Mouse (Mus musculus): Measurements from ENCODE around the gene Hspbap1.

Hspbap1 gene

DNA sequence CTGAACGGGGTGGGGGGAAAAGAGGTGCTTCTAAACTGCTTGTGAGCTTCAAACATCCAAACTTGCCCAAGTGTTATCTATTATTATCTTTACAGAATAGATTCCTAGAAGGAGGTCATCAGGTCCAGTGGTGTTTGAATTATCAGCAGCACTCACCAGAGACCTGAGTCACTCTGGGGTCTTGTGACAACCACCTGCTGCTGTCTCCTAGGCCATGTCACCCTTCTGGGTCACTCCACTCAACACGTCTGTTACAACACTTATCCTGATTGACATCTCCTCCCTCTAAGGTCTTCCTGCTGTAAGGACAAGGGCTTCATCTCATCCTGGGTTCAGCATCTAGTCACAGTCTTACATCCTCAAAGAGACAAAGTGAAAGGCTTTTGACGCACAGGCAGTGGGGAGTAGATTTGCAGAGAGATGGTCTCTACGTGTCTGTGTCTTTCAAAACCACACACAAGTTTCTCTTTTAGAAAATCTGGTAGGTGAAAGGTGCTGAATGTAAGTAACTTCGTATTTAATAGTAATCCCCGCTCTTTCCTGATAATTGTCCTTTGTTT lies 21.9 kb downstream of the Hspbap1 start:
- no peak for DNase-seq (ENCODE audit: extremely low read depth, low read depth)

DNA sequence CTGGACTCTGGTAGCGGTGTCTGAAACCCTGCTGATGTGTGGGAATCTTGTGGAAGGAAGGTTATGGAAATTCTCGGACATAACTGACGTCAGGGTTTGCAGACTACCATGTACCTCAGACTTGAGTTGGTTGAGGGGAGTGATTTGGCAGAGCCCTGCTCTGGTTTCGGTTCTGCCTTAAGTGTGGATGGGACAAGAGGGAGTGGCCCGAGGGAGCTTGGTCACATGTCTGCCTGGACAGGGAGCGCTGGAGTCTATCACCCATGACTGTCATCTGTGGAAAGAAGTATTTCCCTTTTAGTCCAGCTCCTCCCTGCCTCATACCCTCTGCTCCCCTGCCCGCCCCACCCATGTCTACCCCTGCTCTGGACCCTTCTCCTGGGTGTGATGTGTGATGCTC lies 32.0 kb downstream of the Hspbap1 start:
- DNase-seq (ENCODE audit: extremely low read depth, low read depth), result no peak

DNA sequence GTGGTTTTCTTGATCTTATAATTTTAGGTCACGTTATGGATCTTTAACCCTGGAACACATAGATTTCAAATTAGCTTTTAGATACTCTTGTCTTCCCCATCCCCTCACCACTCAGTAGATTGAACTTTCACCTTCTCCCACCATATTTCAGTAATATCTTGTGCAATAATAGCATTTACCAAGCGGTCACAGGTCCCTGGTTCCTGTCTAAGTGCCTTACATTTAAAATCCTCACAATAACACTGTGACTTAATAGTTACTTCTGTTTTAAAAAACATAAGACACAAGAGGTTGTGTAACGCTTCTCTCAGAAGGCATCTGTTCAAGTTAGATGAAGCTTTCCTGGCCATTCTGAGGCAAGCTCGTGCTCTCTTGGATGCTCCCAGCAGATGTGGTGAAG lies 33.5 kb downstream of the Hspbap1 start:
- no peak for DNase-seq (ENCODE audit: extremely low read depth, low read depth)

DNA sequence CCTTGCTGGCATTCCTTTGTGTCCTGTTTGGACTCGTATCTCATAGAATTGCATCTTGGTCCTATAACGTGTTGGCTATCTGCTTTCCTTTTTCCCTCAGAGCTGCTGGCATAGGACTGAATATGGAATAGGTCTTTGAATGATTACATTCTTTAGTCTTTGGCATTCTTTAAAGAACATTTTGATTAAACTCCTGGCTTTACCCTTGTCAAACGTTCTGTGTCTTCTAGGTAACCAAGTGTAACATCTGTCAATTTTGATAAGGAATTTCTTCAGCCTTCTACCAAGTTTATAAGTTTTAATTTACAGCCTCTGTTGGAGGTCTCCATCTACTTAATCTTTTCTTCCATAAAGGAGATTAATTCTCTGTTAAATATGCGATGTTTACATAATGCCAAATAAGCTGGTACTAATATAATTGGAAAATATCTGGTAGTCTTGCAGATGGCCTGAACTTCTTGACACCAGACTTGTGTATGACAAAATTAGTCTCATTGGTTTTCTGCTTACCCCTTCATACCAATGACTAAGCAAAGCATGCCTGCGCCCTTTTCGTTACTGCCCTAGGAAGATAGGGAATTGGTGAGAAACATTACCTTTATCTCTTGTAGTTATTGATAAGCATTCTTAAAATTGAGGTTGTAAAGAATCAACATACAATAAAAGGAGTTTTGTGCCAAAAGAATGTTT lies 36.9 kb downstream of the Hspbap1 start:
- no peak for DNase-seq (ENCODE audit: extremely low read depth, low read depth)

DNA sequence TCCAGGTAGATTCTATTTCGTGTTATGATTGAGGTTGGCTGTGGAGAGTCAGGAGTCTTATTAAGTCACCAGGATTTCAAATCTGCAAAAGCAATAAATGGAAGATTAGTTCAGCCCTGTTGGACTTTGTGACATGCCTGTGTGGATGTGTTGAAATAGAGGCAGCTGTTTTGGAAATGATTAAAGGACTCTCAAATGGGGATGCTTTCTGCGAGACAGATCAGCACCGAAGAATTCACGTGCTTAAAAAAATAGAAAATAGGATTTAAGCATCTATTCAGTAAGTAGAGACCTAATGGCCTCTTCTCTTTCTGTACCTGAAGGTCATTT lies 37.5 kb downstream of the Hspbap1 start:
- DNase-seq (ENCODE audit: extremely low read depth, low read depth), result no peak

DNA sequence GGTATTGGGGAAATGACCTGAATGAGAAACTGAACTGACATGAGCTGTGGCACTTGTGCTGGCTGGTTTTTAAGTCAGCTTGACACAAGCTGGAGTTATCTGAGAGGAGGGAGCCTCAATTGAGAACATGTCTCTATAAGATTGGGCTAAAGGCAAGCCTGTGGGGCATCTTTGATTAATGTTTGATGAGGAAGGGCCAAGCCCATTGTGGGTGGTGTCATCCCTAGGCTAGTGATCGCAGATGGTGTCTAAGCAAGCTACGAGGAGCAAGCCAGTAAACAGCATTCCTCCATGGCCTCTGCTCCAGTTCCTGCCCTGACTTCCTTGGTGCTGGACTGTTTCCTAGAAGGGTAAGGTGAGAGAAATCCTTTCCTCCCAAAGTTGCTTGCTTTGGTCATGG lies 38.7 kb downstream of the Hspbap1 start:
- no peak for DNase-seq (ENCODE audit: extremely low read depth, low read depth)

DNA sequence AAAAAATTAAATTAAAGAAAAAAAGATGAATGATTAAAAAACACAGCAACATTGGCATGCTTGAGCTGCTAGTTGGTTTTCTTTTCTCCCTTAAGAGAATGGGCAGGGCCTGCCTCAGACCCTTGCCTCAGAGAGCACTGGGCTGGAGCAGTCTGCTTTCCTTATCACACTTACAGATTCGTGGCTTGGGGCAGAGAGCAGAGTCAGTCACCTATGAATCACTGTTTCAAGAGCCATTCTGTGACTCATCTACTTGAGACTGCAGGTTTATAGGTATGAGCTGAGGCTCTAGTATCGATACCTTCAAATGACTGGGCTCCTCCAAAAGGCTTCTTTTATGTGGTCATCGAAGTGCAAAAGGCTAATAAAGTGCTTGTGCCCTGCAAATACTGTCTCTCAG lies 42.9 kb downstream of the Hspbap1 start:
- no peak for DNase-seq (ENCODE audit: extremely low read depth, low read depth)

DNA sequence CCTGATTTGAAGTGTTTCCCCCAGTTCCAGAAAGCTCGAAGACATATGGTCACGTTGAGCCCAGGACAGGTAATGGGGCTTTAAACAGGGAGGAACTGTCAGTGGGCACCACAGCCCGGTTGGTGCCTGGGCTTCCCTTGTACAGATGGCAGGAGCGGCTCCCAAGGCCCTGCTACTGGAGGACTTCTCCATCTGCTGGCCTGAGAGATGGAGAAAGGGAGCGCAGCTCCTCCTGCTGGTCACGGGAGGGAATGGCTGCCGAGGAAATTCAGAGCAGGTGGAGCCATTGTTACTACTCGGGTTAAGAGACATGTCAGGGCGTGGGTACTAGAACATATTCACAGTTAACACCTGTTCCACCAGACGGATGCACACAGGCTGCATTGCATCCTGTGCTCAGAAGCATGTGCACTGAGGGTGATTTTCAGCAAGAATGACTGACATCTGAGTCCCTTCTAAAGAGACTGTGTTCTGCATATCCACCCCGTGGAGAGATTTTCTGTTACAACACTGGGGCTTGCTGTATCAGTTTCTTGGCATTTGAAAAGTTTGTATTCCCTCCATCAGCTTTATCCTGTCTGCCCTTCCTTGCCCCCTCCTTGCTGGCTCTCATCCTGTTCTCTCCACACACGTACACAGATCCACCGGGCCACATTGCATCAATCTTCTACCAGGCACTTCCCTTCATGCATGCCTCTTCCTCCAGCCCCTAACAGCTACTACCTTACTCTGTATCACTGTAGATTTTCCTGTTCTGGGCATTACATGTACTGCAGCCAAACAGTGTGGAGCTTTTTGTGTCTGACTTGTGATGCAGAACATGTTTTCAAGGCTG lies 47.3 kb downstream of the Hspbap1 start:
- peak; percentile 21 for DNase-seq (ENCODE audit: extremely low read depth, low read depth)

DNA sequence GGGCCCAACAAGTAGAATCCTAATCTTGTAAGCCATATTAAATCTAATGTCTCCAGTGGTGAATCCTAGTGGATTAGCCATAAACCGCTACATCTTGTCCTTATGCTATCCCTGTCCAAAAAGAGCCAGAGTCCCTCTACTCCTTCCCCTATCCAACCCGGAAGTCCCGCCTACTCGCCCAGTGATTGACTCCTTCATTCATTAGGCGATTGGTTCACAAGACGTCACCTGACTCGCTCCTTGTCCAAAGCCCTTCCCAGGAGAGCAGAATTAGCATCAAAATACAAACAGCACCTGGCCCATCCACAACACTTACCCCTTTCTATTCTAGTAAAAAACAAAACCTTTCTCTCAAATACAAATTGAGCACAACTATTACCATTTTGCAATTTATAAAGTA lies 59.8 kb downstream of the Hspbap1 start:
- DNase-seq (ENCODE audit: extremely low read depth, low read depth), result no peak

DNA sequence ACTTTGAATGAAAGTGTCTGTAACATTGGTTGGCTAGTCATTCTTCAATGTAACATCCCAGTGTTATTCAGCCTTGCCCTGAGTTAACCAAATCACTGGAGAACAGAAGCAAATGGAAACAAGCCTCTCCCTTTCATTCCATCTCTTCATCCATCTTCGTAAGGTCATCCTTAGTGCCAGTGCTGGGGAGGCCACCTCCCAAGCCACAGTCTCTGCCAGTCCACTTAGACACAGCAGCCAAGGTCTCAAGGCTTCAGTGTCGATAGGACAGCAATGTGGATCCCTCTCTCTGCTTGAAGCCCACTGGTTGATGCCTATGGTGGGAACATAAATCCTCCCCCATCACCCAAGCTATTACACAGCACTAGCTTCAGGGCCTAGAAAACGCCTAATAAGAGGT lies 62.8 kb downstream of the Hspbap1 start:
- DNase-seq (ENCODE audit: extremely low read depth, low read depth), result no peak

DNA sequence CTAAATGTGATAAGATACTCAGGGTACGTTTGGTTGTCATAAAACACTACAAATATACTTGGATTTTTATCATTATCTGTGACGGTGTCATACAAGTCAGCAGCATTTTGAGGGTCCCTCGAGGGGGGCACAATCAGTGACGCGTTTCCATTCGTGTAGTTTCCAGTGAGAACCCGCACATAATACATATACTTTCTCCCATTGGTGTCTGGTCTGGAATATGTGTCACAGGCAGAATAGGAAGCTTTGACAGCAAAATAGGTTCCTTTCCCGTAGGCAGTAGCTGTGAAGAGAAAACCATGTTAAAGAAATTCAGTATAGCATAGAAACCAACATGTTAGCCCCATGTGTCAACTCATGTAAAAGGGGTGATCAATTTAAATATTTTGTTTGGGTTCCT lies 64.5 kb downstream of the Hspbap1 start:
- DNase-seq (ENCODE audit: extremely low read depth, low read depth), result no peak

DNA sequence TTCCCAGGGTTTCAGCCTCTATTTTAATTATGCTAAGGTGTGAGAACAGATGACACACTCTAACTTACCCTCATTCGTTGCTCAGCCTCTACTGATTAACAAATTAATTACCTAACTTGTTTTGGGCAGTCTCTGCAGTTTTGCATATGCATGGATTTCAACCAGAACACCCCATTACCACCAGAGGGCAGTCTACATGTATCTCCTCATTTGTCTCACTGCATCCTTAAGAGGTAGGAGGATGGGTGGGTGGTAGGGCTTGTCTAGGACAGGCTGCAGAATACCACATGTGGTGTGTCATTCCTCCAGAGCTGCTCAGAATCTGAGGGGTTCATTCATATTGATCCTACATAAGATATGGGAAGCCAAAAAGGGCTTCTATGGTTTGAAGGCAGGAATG lies 69.5 kb downstream of the Hspbap1 start:
- peak; percentile 43 for DNase-seq (ENCODE audit: extremely low read depth, low read depth)

DNA sequence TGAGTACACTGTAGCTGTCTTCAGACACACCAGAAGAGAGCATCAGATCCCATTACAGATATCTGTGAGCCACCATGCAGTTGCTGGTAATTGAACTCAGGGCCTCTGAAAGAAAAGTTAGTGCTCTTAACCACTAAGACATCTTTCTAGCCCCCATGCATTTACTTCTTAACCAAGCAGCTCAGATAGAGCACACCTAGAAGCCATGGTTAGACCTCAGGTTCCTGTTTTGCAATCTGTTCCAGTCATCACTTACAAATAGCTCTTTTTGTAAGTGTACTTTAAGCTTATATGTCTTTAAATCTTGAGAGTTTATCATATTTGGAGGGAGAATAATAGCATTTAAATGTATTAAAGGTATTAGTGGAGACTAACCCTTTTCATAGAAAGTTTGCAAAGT lies 77.0 kb downstream of the Hspbap1 start:
- DNase-seq (ENCODE audit: extremely low read depth, low read depth), result no peak

DNA sequence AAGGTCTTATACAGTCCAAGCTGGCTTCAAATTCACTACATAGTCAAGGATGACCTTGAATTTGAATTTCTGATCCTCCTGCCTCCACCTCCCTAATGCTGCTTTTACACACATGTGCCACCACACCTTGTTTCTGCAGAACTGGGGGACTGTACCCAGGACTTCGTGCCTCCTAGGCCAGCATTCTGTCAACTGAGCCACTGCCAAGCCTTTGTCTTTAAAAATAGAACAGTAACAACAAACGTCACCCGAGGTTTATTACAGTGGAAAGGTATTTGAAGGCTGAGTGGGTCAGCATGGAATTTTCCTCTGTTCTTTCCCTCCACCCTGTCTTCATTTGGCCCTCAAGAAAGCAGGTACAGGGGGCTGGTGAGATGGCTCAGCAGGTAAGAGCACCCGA lies 85.7 kb downstream of the Hspbap1 start:
- no peak for DNase-seq (ENCODE audit: extremely low read depth, low read depth)

DNA sequence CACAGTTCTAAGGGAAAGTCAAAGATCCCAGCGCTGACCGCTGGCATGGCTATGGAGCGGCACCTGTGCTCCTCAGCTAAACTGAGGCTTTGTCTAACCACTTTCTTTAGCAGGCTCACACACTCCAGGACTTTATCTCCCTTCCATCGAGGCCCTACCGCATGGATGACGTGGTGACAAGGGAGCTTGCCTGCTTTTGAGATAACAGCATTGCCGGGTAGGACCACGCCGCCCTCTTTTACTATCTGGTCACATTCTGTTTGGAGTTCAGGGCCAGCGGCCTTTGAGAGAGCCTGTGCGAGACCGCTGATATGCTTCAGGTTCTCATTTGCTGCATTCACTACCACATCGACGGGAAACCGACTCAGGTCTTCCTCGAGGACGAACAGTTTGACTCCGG lies 86.6 kb downstream of the Hspbap1 start:
- peak; percentile 67 for DNase-seq (ENCODE audit: extremely low read depth, low read depth)

DNA sequence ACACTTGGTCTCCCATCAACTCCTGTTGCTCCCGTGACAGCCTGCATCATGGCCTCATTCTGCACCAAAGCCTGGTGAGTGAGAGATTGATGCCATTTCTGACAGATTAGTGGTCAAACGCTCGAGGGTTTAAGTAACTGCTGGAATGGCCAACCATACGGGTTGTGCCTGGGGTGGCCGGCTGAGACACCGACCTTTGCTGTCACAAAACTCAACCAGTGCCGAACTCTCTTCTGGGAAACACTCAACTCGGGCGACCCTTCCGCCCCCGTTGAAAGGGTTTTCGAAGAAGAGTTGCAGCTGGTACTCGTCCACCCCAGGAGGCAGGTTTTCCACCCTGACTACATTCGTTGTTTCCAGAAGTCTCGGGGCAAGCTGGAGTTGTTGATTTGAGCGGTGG lies 90.1 kb downstream of the Hspbap1 start:
- DNase-seq (ENCODE audit: extremely low read depth, low read depth), result no peak

DNA sequence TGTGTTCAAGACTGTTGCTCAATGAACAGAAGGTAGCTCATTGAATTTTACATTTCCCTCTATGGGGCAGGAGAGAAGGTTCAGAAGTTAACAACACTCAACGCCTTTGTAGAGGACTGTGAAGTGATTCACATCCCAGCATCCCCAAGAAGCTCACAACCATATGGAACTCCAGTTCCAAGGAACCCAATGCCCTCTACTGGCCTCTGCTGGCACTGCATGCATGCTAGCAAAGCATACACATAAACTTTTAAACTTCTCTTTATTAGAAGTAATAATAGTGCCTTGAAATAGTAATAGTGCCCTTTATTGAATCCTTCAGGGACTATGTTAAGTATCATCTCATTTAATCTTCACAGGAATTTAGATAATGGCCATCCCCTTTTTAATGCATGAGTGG lies 91.9 kb downstream of the Hspbap1 start:
- DNase-seq (ENCODE audit: extremely low read depth, low read depth), result no peak

DNA sequence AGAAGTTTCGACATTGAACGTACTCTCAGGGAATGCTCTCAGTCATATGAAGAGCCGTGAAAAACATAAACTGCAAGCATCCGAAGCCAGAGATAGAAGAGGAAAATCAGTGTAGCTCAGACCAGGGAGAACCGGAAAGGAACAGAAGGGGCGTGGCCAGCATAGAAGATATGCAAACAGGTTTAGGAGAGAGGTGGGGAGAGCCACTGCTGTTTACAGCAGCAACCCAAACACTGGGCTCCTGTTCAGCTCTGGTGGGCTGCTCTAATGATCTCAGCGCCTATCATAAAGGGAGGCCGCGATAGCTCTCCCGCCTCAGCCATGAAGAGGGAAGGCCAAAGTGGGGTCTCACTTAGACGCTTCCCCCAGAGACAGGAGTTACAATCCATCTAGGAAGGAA lies 97.6 kb downstream of the Hspbap1 start:
- DNase-seq (ENCODE audit: extremely low read depth, low read depth), result no peak

DNA sequence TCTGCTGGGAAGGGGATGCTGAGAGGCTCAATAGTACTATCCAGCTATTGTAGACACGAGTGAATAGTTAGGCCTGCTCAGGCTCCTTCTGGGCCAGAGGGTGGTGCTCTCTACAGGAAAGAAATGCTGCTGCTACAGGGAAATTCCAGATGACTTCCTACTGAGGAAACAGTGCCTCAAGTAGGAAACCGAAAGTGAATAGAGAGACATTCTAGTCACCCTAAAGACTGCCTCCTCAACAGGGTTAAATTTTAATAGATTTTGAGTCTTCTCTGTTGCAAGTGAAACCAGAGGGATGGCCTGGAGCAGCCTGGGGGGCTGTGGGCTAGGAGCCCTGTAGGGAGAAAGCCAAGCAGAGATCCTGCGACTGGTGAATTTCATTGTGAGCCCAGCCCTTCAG lies 99.0 kb downstream of the Hspbap1 start:
- DNase-seq (ENCODE audit: extremely low read depth, low read depth), result no peak

DNA sequence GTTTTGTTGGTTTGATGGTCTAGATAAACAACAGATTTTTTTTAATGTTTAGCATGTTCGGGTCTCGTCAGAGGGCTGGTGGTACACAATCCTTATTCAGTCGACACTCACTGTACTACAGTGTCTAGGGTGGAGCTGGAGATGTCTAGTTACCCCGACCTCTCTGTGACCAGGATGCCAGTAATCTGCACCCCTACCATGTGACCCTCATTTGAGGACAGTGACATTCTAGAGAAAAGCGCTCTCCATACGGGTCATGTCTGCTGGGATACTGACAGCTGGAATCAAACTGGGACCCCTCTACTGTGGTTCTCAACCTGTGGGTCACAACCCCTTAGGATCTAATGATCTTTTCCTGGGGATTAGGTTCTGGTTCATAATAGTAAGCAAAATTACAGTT lies 99.5 kb downstream of the Hspbap1 start:
- DNase-seq (ENCODE audit: extremely low read depth, low read depth), result no peak

DNA sequence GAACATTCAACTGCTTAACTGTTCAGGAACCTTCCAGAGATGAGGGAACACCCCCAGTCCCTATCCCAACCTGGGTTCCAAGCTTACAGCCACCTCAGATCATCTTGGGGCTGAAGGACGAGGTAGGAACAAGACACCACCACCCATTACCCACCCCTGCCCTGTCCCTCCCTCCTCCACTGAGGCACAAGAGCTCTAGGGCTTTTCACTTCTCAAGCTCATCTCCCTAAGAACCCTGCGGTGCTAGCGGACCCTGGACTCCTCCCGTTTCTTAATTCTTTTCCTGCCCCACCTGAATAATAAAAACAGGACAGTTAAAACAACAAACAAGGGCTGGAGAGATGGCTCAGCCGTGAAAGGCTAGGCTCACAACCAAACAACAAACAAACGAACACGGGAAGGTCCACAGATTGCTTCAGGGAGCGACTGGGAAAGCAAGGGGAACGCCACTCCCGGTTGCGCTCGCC lies 100.4 kb downstream of the Hspbap1 start:
- DNase-seq (ENCODE audit: extremely low read depth, low read depth), result no peak

DNA sequence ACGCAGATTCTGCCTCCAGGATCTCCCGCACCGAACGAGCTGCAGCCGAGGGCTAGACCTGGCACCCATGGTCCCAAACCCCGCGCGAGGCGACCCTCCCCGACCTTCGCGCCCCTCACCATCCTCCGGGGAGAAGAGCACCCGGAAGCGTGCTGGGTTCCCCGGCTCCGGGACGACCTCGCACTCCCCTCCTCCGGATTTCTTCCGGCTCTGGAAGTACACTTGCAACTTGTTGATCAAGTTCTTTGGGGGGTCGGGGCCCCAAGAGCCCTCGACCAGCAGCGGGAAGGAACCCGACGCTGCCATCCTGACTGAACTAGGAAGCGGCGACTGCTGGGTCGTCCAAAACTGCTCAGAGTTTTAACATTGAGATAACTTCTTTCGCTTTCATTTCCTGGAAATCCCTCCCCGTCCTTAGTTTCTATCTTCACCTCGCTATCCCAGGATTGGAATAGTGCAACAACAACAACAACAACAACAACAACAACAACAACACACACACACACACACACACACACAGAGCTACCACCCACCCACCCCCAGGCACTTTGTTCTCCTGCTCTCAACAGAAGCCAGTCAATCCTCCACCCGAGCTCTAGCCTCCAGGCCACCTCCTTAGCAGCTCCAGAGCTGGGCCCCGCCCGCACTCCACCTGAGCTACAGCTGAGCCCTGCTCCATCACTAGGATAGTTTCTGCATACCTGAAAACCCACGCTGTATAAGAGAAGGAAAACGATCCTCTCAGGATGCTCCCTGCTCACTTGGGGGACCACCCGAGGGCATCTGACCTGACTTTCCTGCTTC lies 101.1 kb downstream of the Hspbap1 start, which contains the start of gene Parp14:
TSS of gene Parp14 (minus strand) at position 497 of the 804 bp plus-strand sequence.
- no peak for DNase-seq (ENCODE audit: extremely low read depth, low read depth)
